ENCODE assay signal across 8 mouse cellular contexts in genomic region chr4:116177140-116177539, GRCm38 (mm10). TPM values are rescaled to one million over a fixed set of nuclear protein-coding genes. Genes with fewer than 3 reads are reported as not detected.
DNase-seq lines count a peak whose midpoint lies in the region; ATAC-seq lines count a peak whose summit lies in the region.

No protein-coding gene starts in this region.

- peak overlapping the region; percentile 86 for H3K27ac ChIP-seq in heart, embryonic 15.5 days
- H3K27ac ChIP-seq in stomach, embryonic 16.5 days (ENCODE audit: low read length) = peak overlapping the region; percentile 92

- peaks cover 37% of the 10 kb centered on the region for H3K4me1 ChIP-seq in heart, embryonic 15.5 days (replicated peaks)
- H3K4me1 ChIP-seq in stomach, embryonic 16.5 days (ENCODE audit: control insufficient read depth, insufficient read depth, low read length) = peaks cover 24% of the 10 kb centered on the region

- H3K27me3 ChIP-seq in heart, embryonic 15.5 days = no peaks in the 10 kb centered on the region
- no peaks in the 10 kb centered on the region for H3K27me3 ChIP-seq in stomach, embryonic 16.5 days (ENCODE audit: control insufficient read depth, insufficient read depth, low read length)

- H3K4me2 ChIP-seq in heart, embryonic 15.5 days = peak overlapping the region; percentile 60
- peak overlapping the region; percentile 55 for H3K4me2 ChIP-seq in stomach, embryonic 16.5 days (ENCODE audit: low read depth, low read length)

- WGBS in heart, embryonic 15.5 days = 31% methylated on average over 5 of the region's 5 CpGs
- 26% methylated on average over 5 of the region's 5 CpGs for WGBS in stomach, embryonic 16.5 days

- no peaks in the 10 kb centered on the region for H3K36me3 ChIP-seq in heart, embryonic 15.5 days
- no peaks in the 10 kb centered on the region for H3K36me3 ChIP-seq in stomach, embryonic 16.5 days (ENCODE audit: control insufficient read depth, insufficient read depth, low read length)

- ATAC-seq in heart, embryonic 15.5 days (replicated peaks; ENCODE audit: insufficient number of reproducible peaks, insufficient read depth, low FRiP score, low read depth) = peak; percentile 39; the same call in 1 of the 2 replicates
- no peak for ATAC-seq in stomach, embryonic 16.5 days (ENCODE audit: insufficient read depth, low FRiP score)
- ATAC-seq in erythroid progenitor cell, adult 5-6 weeks (replicated peaks; ENCODE audit: low FRiP score, poor library complexity, severe bottlenecking) = no peak

- peak; percentile 19 for DNase-seq in thymus, postnatal 14 days
- no peak for DNase-seq in thymus, postnatal 36 days
- DNase-seq in embryo, embryonic 9.5 days (ENCODE audit: extremely low spot score) = peak; percentile 38
- DNase-seq in kidney, postnatal 10 days = peak; percentile 86
- DNase-seq in lung, postnatal 4 days = peak; percentile 85 to 91

- H3K4me3 ChIP-seq in heart, embryonic 15.5 days = 0 out of 2 replicates have a peak overlapping the region, but pooled peaks have one; percentile 28
- H3K4me3 ChIP-seq in stomach, embryonic 16.5 days (replicated peaks; ENCODE audit: low read length) = no peak overlapping the region

- peak overlapping the region; percentile 40; the same call in 1 of the 2 replicates for H3K9ac ChIP-seq in heart, embryonic 15.5 days
- peak overlapping the region; percentile 70 for H3K9ac ChIP-seq in stomach, embryonic 16.5 days (ENCODE audit: low read length)

- no peaks in the 10 kb centered on the region for H3K9me3 ChIP-seq in heart, embryonic 15.5 days (replicated peaks)
- no peaks in the 10 kb centered on the region for H3K9me3 ChIP-seq in stomach, embryonic 16.5 days (replicated peaks; ENCODE audit: control insufficient read depth, low read length)

RNA-seq across cellular contexts. Expression of gene Gm49337, which starts 4.0 kb away (rescaled TPM):
- not detected in 2 replicates for polyA plus RNA-seq in heart, embryonic 15.5 days (2015; fragmentation: Nextera tagmentation; extraction: Ambion mirVana)
- not detected in 2 replicates for polyA plus RNA-seq in stomach, embryonic 16.5 days (2015; fragmentation: Nextera tagmentation; extraction: Ambion mirVana)
- total RNA-seq in erythroid progenitor cell, adult 5-6 weeks (2015; ENCODE audit: low replicate concordance) = not detected in 2 replicates
- 1.7 TPM in 1 of 2 replicates, not detected in the other for total RNA-seq in erythroid progenitor cell, adult 5-6 weeks (2017; ENCODE audit: low replicate concordance)

RNA-seq across cellular contexts. Expression of gene 1700042G07Rik, which starts 4.0 kb away (rescaled TPM):
- polyA plus RNA-seq in heart, embryonic 15.5 days (2015; fragmentation: Nextera tagmentation; extraction: Ambion mirVana) = not detected in 2 replicates
- polyA plus RNA-seq in stomach, embryonic 16.5 days (2015; fragmentation: Nextera tagmentation; extraction: Ambion mirVana) = not detected in 2 replicates
- total RNA-seq in erythroid progenitor cell, adult 5-6 weeks (2015; ENCODE audit: low replicate concordance) = not detected in 2 replicates
- not detected in 2 replicates for total RNA-seq in erythroid progenitor cell, adult 5-6 weeks (2017; ENCODE audit: low replicate concordance)

RNA-seq across cellular contexts. Expression of gene Tspan1, which starts 9.7 kb away (rescaled TPM):
- 0.94 and 2.3 TPM in 2 replicates for polyA plus RNA-seq in heart, embryonic 15.5 days (2015; fragmentation: Nextera tagmentation; extraction: Ambion mirVana)
- polyA plus RNA-seq in stomach, embryonic 16.5 days (2015; fragmentation: Nextera tagmentation; extraction: Ambion mirVana) = 76.4 and 99.5 TPM in 2 replicates
- not detected in 2 replicates for total RNA-seq in erythroid progenitor cell, adult 5-6 weeks (2015; ENCODE audit: low replicate concordance)
- total RNA-seq in erythroid progenitor cell, adult 5-6 weeks (2017; ENCODE audit: low replicate concordance) = not detected in 2 replicates

RNA-seq across cellular contexts. Expression of gene Lurap1, which starts 26.0 kb away (rescaled TPM):
- 2.0 and 2.2 TPM in 2 replicates for polyA plus RNA-seq in heart, embryonic 15.5 days (2015; fragmentation: Nextera tagmentation; extraction: Ambion mirVana)
- 2.6 and 3.0 TPM in 2 replicates for polyA plus RNA-seq in stomach, embryonic 16.5 days (2015; fragmentation: Nextera tagmentation; extraction: Ambion mirVana)
- not detected in 2 replicates for total RNA-seq in erythroid progenitor cell, adult 5-6 weeks (2015; ENCODE audit: low replicate concordance)
- not detected in 2 replicates for total RNA-seq in erythroid progenitor cell, adult 5-6 weeks (2017; ENCODE audit: low replicate concordance)

RNA-seq across cellular contexts. Expression of gene Pik3r3, which starts 44.3 kb away (rescaled TPM):
- polyA plus RNA-seq in heart, embryonic 15.5 days (2015; fragmentation: Nextera tagmentation; extraction: Ambion mirVana) = 9.9 and 10.8 TPM in 2 replicates
- polyA plus RNA-seq in stomach, embryonic 16.5 days (2015; fragmentation: Nextera tagmentation; extraction: Ambion mirVana) = 12.3 and 12.6 TPM in 2 replicates
- 1.8 and 2.1 TPM in 2 replicates for total RNA-seq in erythroid progenitor cell, adult 5-6 weeks (2015; ENCODE audit: low replicate concordance)
- total RNA-seq in erythroid progenitor cell, adult 5-6 weeks (2017; ENCODE audit: low replicate concordance) = 0.26 and 5.7 TPM in 2 replicates

Comparison
In these comparisons a context has a peak if more than half of its experiments do, and no peak if none do; other contexts are left out.
1. DNase-seq: peak in thymus, postnatal 14 days (single experiment), embryo, embryonic 9.5 days (single experiment), kidney, postnatal 10 days (single experiment) and lung, postnatal 4 days (2 of 2); none in thymus, postnatal 36 days (0 of 2).
2. RNA of gene Tspan1, which starts 9.7 kb away (polyA plus RNA-seq): 76.4 to 99.5 TPM in stomach, embryonic 16.5 days; 0.94 to 2.3 TPM in heart, embryonic 15.5 days; every median in the first group is over 10 times any median in the second.